Mouse (Mus musculus) bone marrow, adult 2 months (tissue): ENCODE measurements around the gene Farp1. TPM values are rescaled to one million over a fixed set of nuclear protein-coding genes. Genes with fewer than 3 reads are reported as not detected.

Experiments used
- H3K27ac ChIP-seq: fragments of 200-500 bp; 2 replicates; pipeline ENCODE4 v1.5.1; 2012; ENCODE audit warnings: low read depth, mild to moderate bottlenecking, control low read depth, inconsistent platforms, low read length; ENCODE audit not compliant: control insufficient read depth, poor library complexity, insufficient read depth
- H3K4me1 ChIP-seq: fragments of 200-500 bp; 2 replicates; pipeline ENCODE4 v1.6.1; 2011; ENCODE audit warnings: low read length; ENCODE audit not compliant: control insufficient read depth, insufficient read depth
- H3K4me3 ChIP-seq: fragments of 200-500 bp; replicated peaks from 2 replicates; pipeline ENCODE3; 2011; ENCODE audit warnings: mild to moderate bottlenecking, low read depth, low read length, control low read depth; ENCODE audit not compliant: control insufficient read depth
- CTCF ChIP-seq: fragments of 200-500 bp; IDR thresholded peaks from 2 replicates; pipeline ENCODE4 v1.5.1; 2011; ENCODE audit warnings: low read length, control low read depth; ENCODE audit not compliant: control insufficient read depth, insufficient read depth
- POLR2A ChIP-seq: fragments of 200-500 bp; IDR thresholded peaks from 2 replicates; pipeline ENCODE4 v1.6.1; 2011; ENCODE audit warnings: low read depth, mild to moderate bottlenecking, control low read depth, low read length, borderline replicate concordance; ENCODE audit not compliant: control insufficient read depth
- WGBS: fragments of 180-500 bp; shearing (Covaris S2); methylation state at CpG from one replicate; pipeline ENCODE4 v1.1.7; 2018; 5-methylcytosine and 5-hydroxymethylcytosine counted together
- polyA plus RNA-seq: library from polyadenylated mRNA; stranded (reverse); fragments of >200 nt; gene quantifications from 2 replicates; pipeline ENCODE4 v1.2.4, GENCODE M21; 2011; ENCODE audit warnings: low replicate concordance; ENCODE audit not compliant: missing spikeins, insufficient read depth, insufficient read length

Farp1 gene
- polyA plus RNA-seq, 1 experiment, result 4.2 TPM

DNA sequence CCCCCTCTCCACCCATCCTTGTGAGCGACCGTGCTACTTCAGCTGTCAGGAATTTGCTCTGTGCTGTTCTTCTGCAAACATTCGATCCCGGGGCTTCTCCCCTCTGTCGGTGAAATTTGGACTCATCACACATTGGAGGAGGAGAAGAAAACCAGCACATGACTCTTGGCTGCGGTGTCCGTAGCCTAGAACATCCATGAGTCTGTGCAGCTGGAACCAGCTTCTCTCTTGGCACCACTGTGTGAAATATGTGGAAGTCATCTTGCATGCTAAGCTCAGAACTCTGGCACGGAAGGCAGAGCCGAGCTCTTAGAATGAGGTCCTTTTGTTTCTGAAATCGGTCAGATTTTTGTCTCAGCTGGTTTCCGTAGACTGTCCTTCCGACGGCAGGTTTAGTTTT is 156.7 kb downstream of the Farp1 start:
- no peak overlapping the region for H3K27ac ChIP-seq
- TF ChIP-seq CTCF, result no peak
- no peak for TF ChIP-seq POLR2A
- WGBS, result 88% methylated on average over 13 of the region's 13 CpGs
- H3K4me1 ChIP-seq, result no peaks in the 10 kb centered on the region; the same call in 1 of the 2 replicates
- no peak overlapping the region for H3K4me3 ChIP-seq

DNA sequence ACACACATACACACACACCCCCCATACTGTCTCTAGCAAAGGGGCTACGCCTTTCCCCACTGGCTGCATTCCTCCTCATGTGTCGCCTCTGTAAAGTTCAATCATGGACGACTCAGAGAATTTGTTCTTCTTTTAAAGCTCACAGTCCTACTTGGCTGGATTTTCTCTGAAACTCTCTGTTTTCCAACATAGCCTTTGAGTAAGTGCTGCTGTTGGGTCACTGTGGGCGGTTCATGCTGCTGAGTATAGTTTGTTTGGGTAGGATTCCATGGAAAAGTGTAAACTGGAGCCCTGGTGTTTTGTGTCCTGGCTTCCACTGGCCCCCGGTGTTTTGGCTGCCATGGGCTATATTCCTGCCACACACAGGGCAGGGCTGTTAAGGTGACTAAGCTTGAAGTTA is 157.4 kb downstream of the Farp1 start:
- Histone ChIP-seq H3K27ac (no peak overlapping the region), H3K4me3 (no peak overlapping the region), H3K4me1 (no peaks in the 10 kb centered on the region; the same call in 1 of the 2 replicates)
- TF ChIP-seq CTCF, result no peak
- no peak for TF ChIP-seq POLR2A
- 76% methylated on average over 5 of the region's 5 CpGs for WGBS

DNA sequence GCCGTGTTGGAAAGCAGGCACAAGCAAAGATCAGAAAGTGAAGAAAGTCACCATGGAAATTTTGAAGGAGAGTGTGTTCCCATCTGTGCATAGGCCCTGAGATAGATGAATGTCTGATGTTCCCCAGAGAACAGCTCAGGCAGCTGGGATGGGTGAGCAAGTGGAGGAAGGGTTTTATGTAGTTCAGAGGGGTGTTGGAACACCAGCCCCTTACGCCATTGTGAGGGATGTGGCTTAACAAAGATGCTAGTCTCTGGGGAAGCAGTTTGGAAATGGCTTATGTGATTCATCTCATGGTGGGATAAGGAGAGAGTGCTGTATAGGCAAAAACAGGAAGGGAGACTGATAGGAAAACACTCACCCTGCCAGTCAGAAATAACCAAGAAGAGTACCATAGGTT is 159.0 kb downstream of the Farp1 start:
- 84% methylated on average over 2 of the region's 2 CpGs for WGBS
- Histone ChIP-seq H3K4me1 (no peaks in the 10 kb centered on the region; the same call in 1 of the 2 replicates), H3K4me3 (no peak overlapping the region), H3K27ac (no peak overlapping the region)
- no peak for TF ChIP-seq CTCF
- no peak for TF ChIP-seq POLR2A

DNA sequence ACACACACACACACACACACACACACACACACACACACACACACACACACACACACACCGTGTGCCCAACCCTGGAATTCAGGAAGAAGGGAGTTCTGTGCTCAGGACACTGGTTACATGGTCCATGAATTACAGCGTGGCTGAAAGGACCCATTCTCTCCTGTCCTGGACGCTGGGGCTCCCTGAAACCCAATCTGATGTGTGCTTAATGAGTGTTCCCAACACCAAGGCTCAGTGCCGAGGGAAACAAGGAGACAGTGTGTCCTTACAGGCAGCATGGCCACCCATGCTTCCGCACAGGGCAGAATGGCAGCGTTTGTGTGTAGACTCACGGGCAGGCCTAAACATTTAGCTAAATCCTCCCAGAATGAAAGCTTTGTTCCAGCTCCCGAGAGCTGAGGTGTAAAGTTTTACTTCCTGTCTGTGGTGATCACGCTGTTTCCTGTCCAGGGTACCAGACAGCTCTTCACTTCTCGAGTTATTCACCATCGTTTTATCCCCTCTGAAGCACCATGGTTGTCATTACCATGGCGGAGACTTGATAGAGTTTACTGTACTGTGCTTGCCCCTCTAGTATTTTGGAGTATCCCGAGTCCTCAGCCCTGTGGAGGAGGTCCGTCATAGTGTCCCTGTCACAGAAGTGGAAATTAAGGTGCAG is 164.0 kb downstream of the Farp1 start:
- no peak overlapping the region for H3K4me3 ChIP-seq
- TF ChIP-seq CTCF, result no peak
- no peak for TF ChIP-seq POLR2A
- H3K27ac ChIP-seq, result no peak overlapping the region
- no peaks in the 10 kb centered on the region; the same call in 1 of the 2 replicates for H3K4me1 ChIP-seq
- 51% methylated on average over 14 of the region's 14 CpGs for WGBS

DNA sequence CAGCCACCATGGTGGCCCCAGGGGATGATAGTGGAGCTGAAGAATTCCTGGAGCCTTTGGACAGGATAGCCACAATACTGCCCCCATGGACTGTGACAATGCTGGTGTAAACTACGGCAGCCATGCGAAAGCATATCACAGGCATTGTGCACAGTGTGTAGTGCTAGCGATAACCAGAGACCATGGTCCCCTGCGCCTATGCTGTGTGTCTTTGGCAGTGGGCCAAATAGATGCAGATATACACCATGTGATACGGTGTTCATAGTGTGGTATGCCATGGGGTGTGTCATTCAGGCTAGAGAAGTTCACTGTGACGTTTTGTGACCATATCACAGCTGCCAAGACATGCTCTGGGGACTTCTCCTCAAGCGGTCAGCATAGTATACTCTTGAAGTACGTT is 164.8 kb downstream of the Farp1 start:
- WGBS, result 57% methylated on average over 8 of the region's 8 CpGs
- no peak for TF ChIP-seq CTCF
- no peak for TF ChIP-seq POLR2A
- Histone ChIP-seq H3K27ac (no peak overlapping the region), H3K4me1 (no peaks in the 10 kb centered on the region; the same call in 1 of the 2 replicates), H3K4me3 (no peak overlapping the region)

DNA sequence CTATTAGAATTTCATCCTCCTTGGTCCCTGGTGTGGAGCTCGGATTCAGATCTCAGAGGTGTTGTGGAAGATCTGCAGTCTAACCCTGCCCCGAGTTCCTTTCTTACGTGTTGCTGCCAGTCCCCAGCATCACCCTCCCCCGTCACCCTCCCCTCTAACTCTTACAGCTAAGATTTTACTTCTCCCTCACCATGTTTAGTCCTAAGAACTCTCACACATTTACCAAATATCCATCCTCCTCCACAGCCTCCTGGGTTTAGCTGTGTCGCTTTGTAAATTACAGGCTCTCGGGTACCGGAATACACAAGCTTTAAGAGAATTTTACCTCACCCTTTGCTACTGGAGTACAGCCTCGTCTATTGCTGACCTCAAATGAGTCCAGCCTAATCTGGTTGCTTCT is 165.4 kb downstream of the Farp1 start:
- 77% methylated on average over 8 of the region's 8 CpGs for WGBS
- TF ChIP-seq POLR2A (no peak), CTCF (no peak)
- Histone ChIP-seq H3K4me1 (no peaks in the 10 kb centered on the region; the same call in 1 of the 2 replicates), H3K4me3 (no peak overlapping the region), H3K27ac (no peak overlapping the region)

DNA sequence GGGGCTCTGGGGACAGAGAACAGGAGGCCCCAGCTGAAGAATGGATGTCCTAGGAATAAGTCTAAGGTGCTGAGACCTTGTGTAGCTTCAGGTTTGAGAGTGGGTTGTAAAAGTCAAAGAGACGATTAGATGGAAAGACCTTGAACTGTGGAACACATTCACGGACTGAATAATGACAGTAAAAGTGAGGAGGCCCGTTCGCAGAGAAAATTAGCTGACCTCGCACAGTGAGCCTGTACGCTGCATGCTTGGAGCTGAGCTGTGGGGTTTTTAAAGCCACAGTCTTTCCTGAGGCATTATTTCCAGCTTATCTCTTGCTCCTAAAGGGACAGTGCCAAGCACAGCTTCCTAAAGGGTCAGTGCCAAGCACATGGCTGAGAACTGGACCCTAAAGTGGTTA is 166.2 kb downstream of the Farp1 start:
- WGBS, result 78% methylated on average over 6 of the region's 6 CpGs
- no peak for TF ChIP-seq CTCF
- TF ChIP-seq POLR2A, result no peak
- H3K4me3 ChIP-seq, result no peak overlapping the region
- H3K27ac ChIP-seq, result no peak overlapping the region
- H3K4me1 ChIP-seq, result no peaks in the 10 kb centered on the region; the same call in 1 of the 2 replicates

DNA sequence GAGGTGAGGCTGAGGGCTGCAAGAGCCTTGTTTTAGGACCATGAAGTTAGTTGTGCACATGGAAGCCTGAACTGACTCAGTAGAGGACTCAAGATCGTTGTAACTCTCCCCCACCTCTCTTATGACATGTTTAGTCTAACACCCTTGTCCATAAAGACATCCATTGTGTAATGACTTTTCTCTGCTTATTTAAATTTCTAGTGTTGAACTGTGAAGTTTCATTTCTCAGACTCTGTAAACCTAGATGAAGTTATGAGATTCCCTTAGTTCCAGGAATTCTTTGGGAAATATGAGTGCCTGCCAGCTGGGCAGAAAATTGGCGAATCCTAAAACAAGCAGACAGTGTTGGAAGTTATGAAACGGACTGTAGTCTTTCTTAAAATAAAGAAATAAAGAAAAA is 170.5 kb downstream of the Farp1 start:
- WGBS, result 69% methylated on average over 3 of the region's 3 CpGs
- H3K4me3 ChIP-seq, result no peak overlapping the region
- no peak for TF ChIP-seq POLR2A
- no peak for TF ChIP-seq CTCF
- no peaks in the 10 kb centered on the region for H3K4me1 ChIP-seq
- H3K27ac ChIP-seq, result no peak overlapping the region
